Mouse (Mus musculus): ENCODE results near the gene Sdhb. TPM values are rescaled to one million over a fixed set of nuclear protein-coding genes. Genes with fewer than 3 reads are reported as not detected.
A peak's percentile ranks its signal among the peaks of the same experiment; 100 is the strongest.

Gene Sdhb
- polyA plus RNA-seq, 1 experiment from 2014 or later, result 412 TPM

DNA sequence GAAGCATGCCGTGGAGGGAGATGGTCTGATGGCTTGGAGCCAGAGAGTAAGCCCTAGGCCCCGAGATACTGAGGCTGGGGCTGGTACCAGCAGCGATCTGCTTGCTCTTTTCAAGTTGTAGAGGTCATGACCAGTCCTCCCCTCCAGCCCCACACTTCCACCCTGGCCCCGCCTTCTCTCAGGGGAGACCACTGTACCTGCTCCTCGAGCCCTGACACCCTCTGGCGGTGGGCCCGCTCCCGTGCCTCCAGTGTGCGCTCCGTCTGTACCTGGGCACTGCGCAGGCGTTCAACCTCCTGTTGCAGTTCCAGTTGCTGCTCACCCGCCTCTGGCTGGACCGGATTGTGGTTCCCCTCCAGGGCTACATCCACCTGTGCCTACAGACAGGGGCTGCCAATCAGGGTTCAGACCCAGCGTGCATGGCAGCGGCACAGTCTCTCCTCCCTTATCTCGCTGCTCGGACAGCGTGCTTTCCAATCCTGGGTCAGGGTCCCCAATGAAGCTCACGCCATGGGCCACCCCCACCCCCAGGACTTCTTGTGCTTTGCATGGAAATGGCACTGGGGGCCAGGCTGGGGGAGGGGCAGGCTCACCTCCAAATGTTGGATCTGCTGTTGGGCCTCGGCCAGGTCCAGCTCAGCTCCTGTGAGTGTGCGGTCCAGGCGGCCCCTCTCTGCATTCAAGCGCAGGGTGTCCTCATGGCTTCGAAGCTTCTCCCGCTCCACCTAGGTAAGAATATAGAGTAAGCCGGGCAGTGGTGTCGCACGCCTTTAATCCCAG, 56.8 kb downstream of the Sdhb start:
- ATAC-seq (ENCODE audit: insufficient number of reproducible peaks, insufficient read depth, low FRiP score, low TSS enrichment, low read depth), result no peak
- H3K4me2 ChIP-seq, result no peak overlapping the region
- peaks cover 71% of the 10 kb centered on the region for H3K36me3 ChIP-seq
- H3K9me3 ChIP-seq, result no peaks in the 10 kb centered on the region
- peak overlapping the region; percentile 73 for H3K27ac ChIP-seq
- H3K4me3 ChIP-seq, result no peak overlapping the region
- H3K9ac ChIP-seq, result 0 out of 2 replicates have a peak overlapping the region, but pooled peaks have one; percentile 2
- peaks cover 72% of the 10 kb centered on the region for H3K4me1 ChIP-seq
- no peaks in the 10 kb centered on the region for H3K27me3 ChIP-seq
- 79% methylated on average over 29 of the region's 29 CpGs for WGBS

DNA sequence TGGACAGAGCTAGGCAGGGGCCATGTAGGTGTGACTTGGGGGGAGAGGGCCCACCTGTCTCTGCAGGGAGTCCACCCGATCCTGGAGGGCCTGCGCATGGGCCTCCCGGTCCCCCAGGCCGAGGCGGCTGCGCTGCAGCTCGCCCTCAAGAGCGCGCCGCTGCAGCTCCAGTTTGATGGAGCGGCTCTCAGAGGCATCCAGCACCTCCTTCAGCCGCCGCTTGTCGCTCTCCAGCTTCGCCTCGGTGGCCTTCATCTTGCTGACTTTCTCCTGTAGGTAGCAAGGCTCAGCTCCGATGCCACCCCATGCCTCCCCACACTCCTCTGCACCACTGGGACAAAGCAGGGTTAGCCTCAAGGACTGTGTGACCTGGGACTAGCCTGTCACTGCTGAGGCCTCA, 59.2 kb downstream of the Sdhb start:
- H3K27ac ChIP-seq, result peak overlapping the region; percentile 97
- WGBS, result 71% methylated on average over 17 of the region's 17 CpGs
- ATAC-seq (ENCODE audit: insufficient number of reproducible peaks, insufficient read depth, low FRiP score, low TSS enrichment, low read depth), result no peak
- peaks cover 54% of the 10 kb centered on the region for H3K36me3 ChIP-seq
- H3K9ac ChIP-seq, result peak overlapping the region; percentile 67
- H3K9me3 ChIP-seq, result no peaks in the 10 kb centered on the region
- peak overlapping the region; percentile 37; the same call in 1 of the 2 replicates for H3K4me2 ChIP-seq
- no peaks in the 10 kb centered on the region for H3K27me3 ChIP-seq
- no peak overlapping the region for H3K4me3 ChIP-seq
- peaks cover 68% of the 10 kb centered on the region for H3K4me1 ChIP-seq

DNA sequence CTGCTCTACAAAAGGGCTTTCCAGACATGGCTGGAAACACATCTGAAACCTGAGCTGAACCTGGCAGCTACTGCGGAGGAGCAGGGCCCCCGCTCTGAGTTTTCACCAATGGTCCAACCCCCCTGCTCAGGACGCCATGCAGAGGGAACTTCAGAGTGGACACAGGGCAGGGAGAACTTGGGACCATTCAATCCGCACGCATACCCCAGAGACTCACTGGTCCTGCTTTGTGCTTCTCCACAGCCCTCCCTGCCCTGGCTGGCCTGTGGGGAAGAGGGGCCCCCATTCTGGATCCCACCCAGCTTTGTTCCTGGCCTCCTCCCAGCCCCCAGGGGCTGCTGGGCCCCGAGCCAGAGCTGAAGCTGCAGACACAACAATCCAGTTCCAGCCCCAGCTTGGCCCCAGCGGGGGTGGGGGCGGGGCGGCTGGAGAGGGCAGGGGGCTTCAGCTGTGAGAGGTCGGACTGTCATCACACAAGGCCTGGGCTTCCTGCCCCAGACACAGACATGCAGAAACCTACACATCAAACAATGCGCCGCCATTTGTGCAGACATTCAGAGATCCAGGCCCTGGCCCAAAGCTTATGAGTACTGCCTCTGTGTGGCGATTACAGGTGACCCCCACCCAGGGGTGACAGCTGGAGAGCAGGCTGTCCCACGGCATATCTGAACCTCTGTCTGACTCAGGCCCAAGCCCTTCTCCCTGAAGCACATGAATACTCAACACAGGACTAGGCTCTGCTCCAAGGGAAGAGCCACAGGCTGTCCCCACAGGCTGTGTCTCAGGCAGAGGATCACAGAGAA, 60.0 kb downstream of the Sdhb start:
- peak; percentile 26 for ATAC-seq (ENCODE audit: insufficient number of reproducible peaks, insufficient read depth, low FRiP score, low TSS enrichment, low read depth)
- peaks cover 64% of the 10 kb centered on the region for H3K4me1 ChIP-seq
- WGBS, result 16% methylated on average over 14 of the region's 14 CpGs
- no peaks in the 10 kb centered on the region for H3K27me3 ChIP-seq
- peaks cover 54% of the 10 kb centered on the region for H3K36me3 ChIP-seq
- no peaks in the 10 kb centered on the region for H3K9me3 ChIP-seq
- peak overlapping the region; percentile 67 for H3K9ac ChIP-seq
- H3K4me2 ChIP-seq, result peak overlapping the region; percentile 37
- no peak overlapping the region for H3K4me3 ChIP-seq
- H3K27ac ChIP-seq, result peak overlapping the region; percentile 97

DNA sequence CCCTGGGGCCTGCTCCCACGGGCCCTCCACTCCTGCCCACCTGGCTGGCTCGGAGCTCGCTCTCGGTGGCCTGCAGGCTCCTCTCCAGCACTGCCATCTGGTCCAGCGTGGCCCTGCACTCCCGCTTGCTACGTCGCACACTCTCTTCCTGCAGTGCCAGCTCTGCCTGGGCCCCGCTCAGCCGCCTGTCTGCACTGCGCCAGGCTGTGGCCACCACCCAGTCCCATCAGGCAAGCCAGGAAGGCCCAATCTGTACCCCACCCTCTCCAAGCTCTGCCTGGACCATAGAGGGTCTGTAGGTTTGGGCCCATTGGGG, 60.6 kb downstream of the Sdhb start:
- Histone ChIP-seq H3K9ac (peak overlapping the region; percentile 67), H3K4me1 (peaks cover 61% of the 10 kb centered on the region), H3K36me3 (peaks cover 54% of the 10 kb centered on the region), H3K4me3 (no peak overlapping the region), H3K9me3 (no peaks in the 10 kb centered on the region), H3K27ac (peak overlapping the region; percentile 97), H3K4me2 (peak overlapping the region; percentile 37; the same call in 1 of the 2 replicates), H3K27me3 (no peaks in the 10 kb centered on the region)
- 50% methylated on average over 11 of the region's 11 CpGs for WGBS
- ATAC-seq (ENCODE audit: insufficient number of reproducible peaks, insufficient read depth, low FRiP score, low TSS enrichment, low read depth), result peak; percentile 2; the same call in 1 of the 2 replicates

DNA sequence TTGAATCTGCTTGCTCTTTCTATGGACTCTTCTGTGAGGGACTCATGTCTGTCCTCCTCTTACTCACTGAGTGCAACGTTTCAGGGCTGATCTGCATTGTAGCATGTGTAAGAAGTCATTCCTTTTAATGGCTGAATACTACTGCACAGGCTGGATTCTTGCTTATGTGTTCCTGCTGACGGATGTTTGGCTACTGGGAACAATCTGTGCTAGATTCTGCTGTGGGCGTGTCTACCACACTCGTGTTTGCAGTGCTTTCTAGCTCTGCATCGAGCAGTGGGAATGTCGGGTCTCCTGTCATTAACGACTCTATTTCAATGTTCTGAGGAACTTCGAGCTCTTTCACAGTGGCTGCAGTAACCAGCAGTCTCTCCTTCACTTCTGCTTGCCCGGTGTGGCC, 63.0 kb downstream of the Sdhb start:
- Histone ChIP-seq H3K27me3 (no peaks in the 10 kb centered on the region), H3K9me3 (no peaks in the 10 kb centered on the region), H3K4me1 (peaks cover 47% of the 10 kb centered on the region), H3K4me2 (no peak overlapping the region), H3K9ac (0 out of 2 replicates have a peak overlapping the region, but pooled peaks have one; percentile 6), H3K27ac (no peak overlapping the region), H3K36me3 (peaks cover 56% of the 10 kb centered on the region), H3K4me3 (no peak overlapping the region)
- no peak for ATAC-seq (ENCODE audit: insufficient number of reproducible peaks, insufficient read depth, low FRiP score, low TSS enrichment, low read depth)
- 64% methylated on average over 9 of the region's 9 CpGs for WGBS

DNA sequence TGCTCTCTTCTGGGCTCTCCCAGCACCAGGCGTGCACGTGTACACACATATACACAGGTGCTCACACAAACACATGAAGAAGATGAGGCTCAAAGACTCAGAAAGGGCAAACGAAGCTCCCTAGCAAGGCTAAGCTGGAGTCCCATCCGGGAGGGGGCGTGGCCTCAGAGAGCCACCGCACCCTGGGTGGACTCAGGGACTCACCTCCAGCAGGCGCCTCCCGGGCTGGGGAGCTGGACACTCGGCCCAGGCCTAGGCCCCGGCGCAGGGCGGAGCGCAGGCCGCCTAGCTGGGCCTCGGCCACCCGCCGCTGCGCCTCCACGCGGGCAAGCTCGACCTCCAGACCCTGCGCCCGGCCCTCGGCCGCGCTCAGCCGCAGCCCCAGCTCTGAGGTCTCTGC, 64.0 kb downstream of the Sdhb start:
- WGBS, result 79% methylated on average over 27 of the region's 27 CpGs
- Histone ChIP-seq H3K36me3 (peaks cover 58% of the 10 kb centered on the region), H3K4me3 (no peak overlapping the region)

More for the DNA sequence above, 64.0 kb downstream of the Sdhb start:
- Histone ChIP-seq H3K27ac (no peak overlapping the region), H3K4me1 (peaks cover 40% of the 10 kb centered on the region), H3K9ac (no peak overlapping the region), H3K9me3 (no peaks in the 10 kb centered on the region), H3K27me3 (no peaks in the 10 kb centered on the region), H3K4me2 (no peak overlapping the region)
- ATAC-seq (ENCODE audit: insufficient number of reproducible peaks, insufficient read depth, low FRiP score, low TSS enrichment, low read depth), result no peak

Other genes starting within 250 kb of the Sdhb start
- not detected in 2 replicates for gene Padi6, start 218.6 kb upstream of the Sdhb start, polyA plus RNA-seq (2015; fragmentation: Nextera tagmentation; extraction: Ambion mirVana)
- 0.15 TPM in 1 of 2 replicates, not detected in the other for gene Padi4, start 187.0 kb upstream of the Sdhb start, polyA plus RNA-seq (2015; fragmentation: Nextera tagmentation; extraction: Ambion mirVana)
- gene Padi3, start 150.6 kb upstream of the Sdhb start, polyA plus RNA-seq (2015; fragmentation: Nextera tagmentation; extraction: Ambion mirVana), result 0.14 and 0.28 TPM in 2 replicates
- gene Padi1, start 115.4 kb upstream of the Sdhb start, polyA plus RNA-seq (2015; fragmentation: Nextera tagmentation; extraction: Ambion mirVana), result 0.07 and 0.14 TPM in 2 replicates
- 1.8 and 2.3 TPM in 2 replicates for gene Padi2, start 54.9 kb upstream of the Sdhb start, polyA plus RNA-seq (2015; fragmentation: Nextera tagmentation; extraction: Ambion mirVana)
- gene Atp13a2, start 25.7 kb downstream of the Sdhb start, polyA plus RNA-seq (2015; fragmentation: Nextera tagmentation; extraction: Ambion mirVana), result 38.9 and 40.2 TPM in 2 replicates
- gene Mfap2, start 49.2 kb downstream of the Sdhb start, polyA plus RNA-seq (2015; fragmentation: Nextera tagmentation; extraction: Ambion mirVana), result 771 and 792 TPM in 2 replicates
- gene Crocc, start 99.3 kb downstream of the Sdhb start, polyA plus RNA-seq (2015; fragmentation: Nextera tagmentation; extraction: Ambion mirVana), result 6.1 and 7.8 TPM in 2 replicates
- 76.7 and 83.5 TPM in 2 replicates for gene Necap2, start 117.2 kb downstream of the Sdhb start, polyA plus RNA-seq (2015; fragmentation: Nextera tagmentation; extraction: Ambion mirVana)
- 0.22 and 0.32 TPM in 2 replicates for gene Spata21, start 127.1 kb downstream of the Sdhb start, polyA plus RNA-seq (2015; fragmentation: Nextera tagmentation; extraction: Ambion mirVana)
- 40.5 and 42.4 TPM in 2 replicates for gene Szrd1, start 178.6 kb downstream of the Sdhb start, polyA plus RNA-seq (2015; fragmentation: Nextera tagmentation; extraction: Ambion mirVana)
- 23.3 and 24.2 TPM in 2 replicates for gene Fbxo42, start 186.7 kb downstream of the Sdhb start, polyA plus RNA-seq (2015; fragmentation: Nextera tagmentation; extraction: Ambion mirVana)

All from embryonic facial prominence, embryonic 13.5 days (tissue).